Mouse (Mus musculus) myocyte (in vitro differentiated cells): ENCODE measurements around the gene Nrf1. TPM values are rescaled to one million over a fixed set of nuclear protein-coding genes. Genes with fewer than 3 reads are reported as not detected.

ENCODE experiments used
- H3K27me3 ChIP-seq: one replicate; pipeline ENCODE4 v1.6.1; 2011; ENCODE audit not compliant: control insufficient read depth, insufficient read depth, insufficient read length
- H3K36me3 ChIP-seq: one replicate; pipeline ENCODE4 v1.6.1; 2011; ENCODE audit not compliant: control insufficient read depth, insufficient read depth
- H3K4me2 ChIP-seq: one replicate; pipeline ENCODE4 v1.6.1; 2011; ENCODE audit warnings: low read depth, control low read depth
- H3K4me3 ChIP-seq: one replicate; pipeline ENCODE4 v1.5.1; 2011; ENCODE audit warnings: mild to moderate bottlenecking, control low read depth, moderate library complexity
- H3K79me2 ChIP-seq: one replicate; pipeline ENCODE4 v1.6.1; 2011; ENCODE audit not compliant: control insufficient read depth, insufficient read depth
- H3ac ChIP-seq: one replicate; pipeline ENCODE4 v1.6.1; 2011; ENCODE audit not compliant: control insufficient read depth, insufficient read length
- CEBPB ChIP-seq: IDR thresholded peaks from 2 replicates; pipeline ENCODE4 v1.6.1; 2011; ENCODE audit warnings: mild to moderate bottlenecking, moderate library complexity; ENCODE audit not compliant: poor library complexity, insufficient read depth, severe bottlenecking
- E2F4 ChIP-seq: IDR thresholded peaks from one replicate; pipeline ENCODE4 v1.6.1; 2011; ENCODE audit warnings: mild to moderate bottlenecking, control low read depth, moderate library complexity; ENCODE audit not compliant: insufficient read depth
- MAX ChIP-seq: IDR thresholded peaks from one replicate; pipeline ENCODE4 v1.6.1; 2011; ENCODE audit warnings: low read depth, mild to moderate bottlenecking, control low read depth
- MYOD1 ChIP-seq, 3 experiments: IDR thresholded peaks; one replicate each; pipeline ENCODE4 v1.6.1; 2011; ENCODE audit warnings: control low read depth in 2 of 3, low read depth in 2 of 3, mild to moderate bottlenecking in 2 of 3, moderate library complexity in 1 of 3; ENCODE audit not compliant: insufficient read length in 2 of 3, control insufficient read depth in 1 of 3
- MYOG ChIP-seq, 3 experiments: IDR thresholded peaks; one replicate each; pipeline ENCODE4 v1.6.1; 2011; ENCODE audit warnings: control low read depth in 2 of 3, low read depth in 2 of 3, mild to moderate bottlenecking in 2 of 3; ENCODE audit not compliant: insufficient read length in 2 of 3, control insufficient read depth in 1 of 3, insufficient read depth in 1 of 3
- POLR2A ChIP-seq: IDR thresholded peaks from one replicate; pipeline ENCODE4 v1.6.1; 2011; ENCODE audit warnings: low read depth, mild to moderate bottlenecking, control low read depth, moderate library complexity; ENCODE audit not compliant: insufficient read length
- POLR2AphosphoS2 ChIP-seq: IDR thresholded peaks from one replicate; pipeline ENCODE4 v1.6.1; 2011; ENCODE audit warnings: low read depth, control low read depth; ENCODE audit not compliant: insufficient read length
- REST ChIP-seq: IDR thresholded peaks from one replicate; pipeline ENCODE4 v1.6.1; 2011; ENCODE audit warnings: mild to moderate bottlenecking, control low read depth, moderate library complexity; ENCODE audit not compliant: insufficient read depth, insufficient read length
- SRF ChIP-seq: IDR thresholded peaks from one replicate; pipeline ENCODE4 v1.6.1; 2011; ENCODE audit warnings: low read depth; ENCODE audit not compliant: control insufficient read depth, insufficient read length
- TCF12 ChIP-seq: IDR thresholded peaks from one replicate; pipeline ENCODE4 v1.6.1; 2011; ENCODE audit warnings: mild to moderate bottlenecking, control low read depth; ENCODE audit not compliant: poor library complexity, insufficient read depth, severe bottlenecking
- TCF3 ChIP-seq: IDR thresholded peaks from one replicate; pipeline ENCODE4 v1.6.1; 2011; ENCODE audit warnings: low read depth, control low read depth; ENCODE audit not compliant: insufficient read length
- USF1 ChIP-seq: IDR thresholded peaks from one replicate; pipeline ENCODE4 v1.6.1; 2011; ENCODE audit warnings: low read depth, mild to moderate bottlenecking, control low read depth, moderate library complexity
- polyA plus RNA-seq: library from polyadenylated mRNA; unstranded; fragments of >200 nt; fragmentation: generic; extraction: Trizol; gene quantifications from one replicate; pipeline ENCODE4 v1.2.1, GENCODE M21; 2012; ENCODE audit warnings: missing spikeins

Gene Nrf1
- polyA plus RNA-seq, 1 experiment, result 26.8 TPM

- no peaks in the 10 kb centered on the region for H3K36me3 ChIP-seq
- no peak for TF ChIP-seq E2F4
- TF ChIP-seq USF1, result no peak
- TF ChIP-seq REST, result no peak
- TF ChIP-seq MAX, result no peak
- no peak for TF ChIP-seq TCF3
- no peak for TF ChIP-seq SRF
- no peak for TF ChIP-seq MYOD1 (IDR thresholded peaks at IDR 0.05; ENCODE audit: control insufficient read depth in 1 of 3, insufficient read length in 2 of 3, low read depth in 2 of 3)
- TF ChIP-seq MYOG (IDR thresholded peaks at IDR 0.05; ENCODE audit: control insufficient read depth in 1 of 3, insufficient read depth in 1 of 3, insufficient read length in 2 of 3, low read depth in 2 of 3), result no peak
- TF ChIP-seq POLR2AphosphoS2, result no peak
- TF ChIP-seq TCF12, result no peak
- TF ChIP-seq CEBPB, result no peak
- no peak for TF ChIP-seq POLR2A
- H3ac ChIP-seq, result no peak overlapping the region
- no peaks in the 10 kb centered on the region for H3K79me2 ChIP-seq
- no peaks in the 10 kb centered on the region for H3K27me3 ChIP-seq
- H3K4me3 ChIP-seq, result no peak overlapping the region
- H3K4me2 ChIP-seq, result no peak overlapping the region
These were observed 147.9 kb downstream of the Nrf1 start for GRCm38 (mm10) chr6:30195656-30196055.

- TF ChIP-seq E2F4 (no peak), POLR2AphosphoS2 (no peak), MYOD1 (IDR thresholded peaks at IDR 0.05; ENCODE audit: control insufficient read depth in 1 of 3, insufficient read length in 2 of 3, low read depth in 2 of 3) (no peak), POLR2A (no peak), TCF12 (no peak), MAX (no peak), MYOG (IDR thresholded peaks at IDR 0.05; ENCODE audit: control insufficient read depth in 1 of 3, insufficient read depth in 1 of 3, insufficient read length in 2 of 3, low read depth in 2 of 3) (no peak), TCF3 (no peak), REST (no peak), CEBPB (no peak), SRF (no peak), USF1 (no peak)
- Histone ChIP-seq H3ac (no peak overlapping the region), H3K27me3 (no peaks in the 10 kb centered on the region), H3K4me3 (no peak overlapping the region), H3K4me2 (no peak overlapping the region), H3K79me2 (no peaks in the 10 kb centered on the region), H3K36me3 (no peaks in the 10 kb centered on the region)
These were observed 148.4 kb downstream of the Nrf1 start for GRCm38 (mm10) chr6:30196143-30196542.

Other genes starting within 250 kb of the Nrf1 start
- gene Strip2, start 131.0 kb upstream of the Nrf1 start, polyA plus RNA-seq, result 0.83 TPM